Mouse (Mus musculus): ENCODE measurements around the gene Cplx3. TPM values are rescaled to one million over a fixed set of nuclear protein-coding genes. Genes with fewer than 3 reads are reported as not detected.

The Cplx3 gene
- total and polyA plus RNA-seq, 3 experiments = not detected

- no peaks in the 10 kb centered on the region for H3K9me3 ChIP-seq (replicated peaks; ENCODE audit: insufficient read depth, low read length)
- peaks cover 12% of the 10 kb centered on the region for H3K79me2 ChIP-seq (ENCODE audit: control insufficient read depth, insufficient read depth, low read length, poor library complexity)
- TF ChIP-seq KAT2A (conservative IDR thresholded peaks at IDR 0.05; ENCODE audit: low read depth, low read length) (no peak), POLR2AphosphoS2 (IDR thresholded peaks at IDR 0.05; ENCODE audit: low read length) (no peak)
- peaks cover 0 to 3% of the 10 kb centered on the region in 2 experiments; a peak in 3 of 4 replicates for H3K36me3 ChIP-seq (ENCODE audit: control insufficient read depth in 1 of 2, insufficient read depth in 2 of 2, low read length in 2 of 2)
- no peaks in the 10 kb centered on the region for H3K4me1 ChIP-seq (ENCODE audit: control insufficient read depth in 1 of 2, insufficient read depth in 2 of 2, low read length in 2 of 2)
- DNase-seq (ENCODE audit: low read depth, low spot score) = no peak
- no peaks in the 10 kb centered on the region for H3K27me3 ChIP-seq (ENCODE audit: control insufficient read depth in 1 of 2, insufficient read depth in 2 of 2, low read length in 2 of 2)
- H3K27ac ChIP-seq (ENCODE audit: control insufficient read depth, low read depth, low read length) = no peak overlapping the region
- no peak overlapping the region for H3K9ac ChIP-seq (ENCODE audit: control insufficient read depth, low read depth, low read length, poor library complexity, severe bottlenecking)
- H3K4me3 ChIP-seq (ENCODE audit: control insufficient read depth in 1 of 2, insufficient read depth in 1 of 2, low read depth in 2 of 2, low read length in 2 of 2) = no peak overlapping the region
Measured at GRCm38 (mm10) chr9:57568500-57568899, 37.6 kb downstream of the Cplx3 start.

- H3K36me3 ChIP-seq (ENCODE audit: control insufficient read depth in 1 of 2, insufficient read depth in 2 of 2, low read length in 2 of 2) = peaks cover 3 to 11% of the 10 kb centered on the region in 2 experiments
- no peak for DNase-seq (ENCODE audit: low read depth, low spot score)
Measured at GRCm38 (mm10) chr9:57566846-57567245, 39.2 kb downstream of the Cplx3 start.

GRCm38 (mm10) chr9:57565741-57566221, 40.3 kb downstream of the Cplx3 start:
- Histone ChIP-seq H3K27ac (ENCODE audit: control insufficient read depth, low read depth, low read length) (no peak overlapping the region), H3K9me3 (replicated peaks; ENCODE audit: insufficient read depth, low read length) (no peaks in the 10 kb centered on the region), H3K9ac (ENCODE audit: control insufficient read depth, low read depth, low read length, poor library complexity, severe bottlenecking) (no peak overlapping the region), H3K4me3 (ENCODE audit: control insufficient read depth in 1 of 2, insufficient read depth in 1 of 2, low read depth in 2 of 2, low read length in 2 of 2) (no peak overlapping the region), H3K27me3 (ENCODE audit: control insufficient read depth in 1 of 2, insufficient read depth in 2 of 2, low read length in 2 of 2) (no peaks in the 10 kb centered on the region), H3K36me3 (ENCODE audit: control insufficient read depth in 1 of 2, insufficient read depth in 2 of 2, low read length in 2 of 2) (peaks cover 3 to 14% of the 10 kb centered on the region in 2 experiments), H3K79me2 (ENCODE audit: control insufficient read depth, insufficient read depth, low read length, poor library complexity) (peaks cover 24% of the 10 kb centered on the region), H3K4me1 (ENCODE audit: control insufficient read depth in 1 of 2, insufficient read depth in 2 of 2, low read length in 2 of 2) (peaks cover 2 to 18% of the 10 kb centered on the region in 2 experiments)
- TF ChIP-seq ZC3H11A (IDR thresholded peaks at IDR 0.05; ENCODE audit: low read depth, low read length) (no peak), ELF1 (IDR thresholded peaks at IDR 0.05; ENCODE audit: low read depth, low read length) (no peak), MXI1 (IDR thresholded peaks at IDR 0.05; ENCODE audit: low read depth, low read length) (no peak), ZKSCAN1 (IDR thresholded peaks at IDR 0.05; ENCODE audit: low read depth, low read length) (no peak), KAT2A (conservative IDR thresholded peaks at IDR 0.05; ENCODE audit: low read depth, low read length) (no peak), JUND (IDR thresholded peaks at IDR 0.05; ENCODE audit: low read depth, low read length) (no peak), ZNF384 (IDR thresholded peaks at IDR 0.05; ENCODE audit: low read depth, low read length) (no peak), SMC3 (IDR thresholded peaks at IDR 0.05; ENCODE audit: low read depth, low read length) (no peak), UBTF (IDR thresholded peaks at IDR 0.05; ENCODE audit: borderline replicate concordance, insufficient read depth, low read depth, low read length) (no peak), TBP (IDR thresholded peaks at IDR 0.05; ENCODE audit: low read depth, low read length) (no peak), USF1 (IDR thresholded peaks at IDR 0.05; ENCODE audit: low read depth, low read length) (no peak), CHD2 (IDR thresholded peaks at IDR 0.05; ENCODE audit: low read length) (no peak), USF2 (IDR thresholded peaks at IDR 0.05; ENCODE audit: borderline replicate concordance in 1 of 2, insufficient read depth in 1 of 2, low read depth in 1 of 2, low read length in 2 of 2) (no peak), MAFK (IDR thresholded peaks at IDR 0.05; ENCODE audit: borderline replicate concordance, low read depth, low read length) (no peak), RCOR1 (IDR thresholded peaks at IDR 0.05; ENCODE audit: low read depth, low read length) (no peak), MAZ (IDR thresholded peaks at IDR 0.05; ENCODE audit: low read depth, low read length) (no peak), CHD1 (IDR thresholded peaks at IDR 0.05; ENCODE audit: low read depth, low read length) (no peak)
- DNase-seq (ENCODE audit: low read depth, low spot score) = no peak

More at GRCm38 (mm10) chr9:57566846-57567245, 39.2 kb downstream of the Cplx3 start:
- Histone ChIP-seq H3K9ac (ENCODE audit: control insufficient read depth, low read depth, low read length, poor library complexity, severe bottlenecking) (no peak overlapping the region), H3K27ac (ENCODE audit: control insufficient read depth, low read depth, low read length) (no peak overlapping the region), H3K9me3 (replicated peaks; ENCODE audit: insufficient read depth, low read length) (no peaks in the 10 kb centered on the region), H3K79me2 (ENCODE audit: control insufficient read depth, insufficient read depth, low read length, poor library complexity) (peaks cover 22% of the 10 kb centered on the region), H3K4me1 (ENCODE audit: control insufficient read depth in 1 of 2, insufficient read depth in 2 of 2, low read length in 2 of 2) (peaks cover 2 to 14% of the 10 kb centered on the region in 2 experiments), H3K4me3 (ENCODE audit: control insufficient read depth in 1 of 2, insufficient read depth in 1 of 2, low read depth in 2 of 2, low read length in 2 of 2) (no peak overlapping the region), H3K27me3 (ENCODE audit: control insufficient read depth in 1 of 2, insufficient read depth in 2 of 2, low read length in 2 of 2) (no peaks in the 10 kb centered on the region)
- TF ChIP-seq USF2 (IDR thresholded peaks at IDR 0.05; ENCODE audit: borderline replicate concordance in 1 of 2, insufficient read depth in 1 of 2, low read depth in 1 of 2, low read length in 2 of 2) (no peak), ZNF384 (IDR thresholded peaks at IDR 0.05; ENCODE audit: low read depth, low read length) (no peak), CTCF (IDR thresholded peaks at IDR 0.05 in 2 of 3, conservative IDR thresholded peaks at IDR 0.05 in 1 of 3; ENCODE audit: control insufficient read depth in 1 of 3, insufficient read depth in 1 of 3, low read depth in 2 of 3, low read length in 3 of 3, poor library complexity in 1 of 3, severe bottlenecking in 1 of 3) (no peak)
